Mouse (Mus musculus) cerebellum, adult 2 months (tissue): ENCODE measurements at regions not wholly inside any gene's neighbourhood (a gene's known extent, or its start where the extent isn't known, plus 50 kb on each side); places are given as distances from the start of the nearest gene placed in this dataset.

Experiments
- CTCF ChIP-seq: fragments of 200-500 bp; IDR thresholded peaks from 2 replicates; pipeline ENCODE4 v1.5.1; 2011; ENCODE audit warnings: low read depth, mild to moderate bottlenecking, control low read depth, low read length, moderate library complexity, borderline replicate concordance; ENCODE audit not compliant: insufficient read depth
- POLR2A ChIP-seq: fragments of 200-500 bp; IDR thresholded peaks from 2 replicates; pipeline ENCODE4 v1.6.1; 2011; ENCODE audit warnings: low read length, control low read depth, borderline replicate concordance; ENCODE audit not compliant: insufficient read depth

GRCm38 (mm10) chr8:89211931-89212330 lies 168.0 kb upstream of the Sall1 start:
- TF ChIP-seq CTCF: no peak
- TF ChIP-seq POLR2A: no peak
